Mouse (Mus musculus): ENCODE data around the gene Mettl7a3.
A peak's percentile ranks its signal among the peaks of the same experiment; 100 is the strongest.
"Not testable (repeated sequence)": the region's sequence is repeated elsewhere in the genome, so short reads cannot be mapped to it uniquely, and the experiment has no call there.

Gene Mettl7a3

DNA sequence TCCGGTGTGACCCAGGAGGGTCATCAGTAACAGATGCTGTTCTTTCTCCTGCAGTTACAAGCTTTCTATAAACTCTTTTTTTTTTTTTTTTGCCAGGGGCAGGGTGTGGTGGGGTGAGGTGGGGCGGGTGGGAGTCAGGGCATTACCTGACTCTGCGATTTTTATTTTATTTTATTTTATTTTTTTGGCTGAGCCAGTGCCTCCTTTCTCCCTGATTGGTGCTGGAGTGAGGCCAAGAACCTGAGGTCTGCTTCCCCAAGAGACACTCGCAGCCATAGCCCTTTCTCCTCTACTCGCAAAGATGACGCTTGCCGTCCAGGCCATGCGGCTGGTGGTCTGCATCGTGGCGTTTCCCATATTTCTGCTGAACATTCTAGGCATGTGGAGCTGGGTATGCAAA, at the start of gene Mettl7a3:
Gene Mettl7a3 (plus strand): TSS at position 301 of the 400 bp plus-strand sequence.
- DNase-seq (ENCODE audit: extremely low spot score, low read depth, low spot score), result no peak

DNA sequence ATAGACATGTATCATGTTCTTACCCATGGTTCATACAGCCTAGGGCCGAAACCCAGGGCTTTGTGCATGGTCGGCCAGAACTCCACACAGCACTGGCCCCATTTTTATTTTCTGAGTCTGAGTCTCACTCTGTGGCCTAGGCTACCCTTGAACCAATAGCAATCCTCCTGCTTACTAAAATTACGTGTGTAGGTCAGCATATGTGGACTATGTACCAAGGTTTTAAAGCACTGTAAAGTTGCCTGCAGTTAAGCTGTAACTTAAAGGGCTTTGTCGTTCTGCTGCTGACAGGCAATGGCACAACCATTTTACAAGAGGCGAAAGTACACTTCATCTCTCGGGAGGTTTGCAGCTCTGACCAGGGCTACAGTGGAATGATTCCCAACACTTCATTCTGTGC, 45.7 kb upstream of the Mettl7a3 start:
- no peak for DNase-seq (ENCODE audit: extremely low spot score, low read depth, low spot score)

DNA sequence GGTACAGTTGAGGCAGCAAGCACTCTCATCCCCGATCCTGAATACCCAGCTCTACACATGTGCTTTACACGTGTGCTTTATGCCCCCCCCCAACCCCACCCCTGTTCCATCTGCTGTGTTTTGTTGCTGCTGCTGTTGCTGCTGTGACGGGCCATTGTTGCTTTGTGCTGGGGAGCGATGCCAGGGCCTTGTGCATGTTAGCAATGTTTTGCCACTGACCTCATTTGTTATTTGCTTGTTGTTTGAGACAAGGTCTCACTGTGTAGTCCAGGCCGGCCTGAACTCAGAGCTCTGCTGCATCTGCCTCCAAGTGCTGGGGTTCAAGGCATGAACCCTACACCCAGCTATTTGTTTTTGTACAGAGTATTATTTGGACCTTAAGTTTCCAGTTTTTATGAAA, 43.9 kb upstream of the Mettl7a3 start:
- no peak for DNase-seq (ENCODE audit: extremely low spot score, low read depth, low spot score)

DNA sequence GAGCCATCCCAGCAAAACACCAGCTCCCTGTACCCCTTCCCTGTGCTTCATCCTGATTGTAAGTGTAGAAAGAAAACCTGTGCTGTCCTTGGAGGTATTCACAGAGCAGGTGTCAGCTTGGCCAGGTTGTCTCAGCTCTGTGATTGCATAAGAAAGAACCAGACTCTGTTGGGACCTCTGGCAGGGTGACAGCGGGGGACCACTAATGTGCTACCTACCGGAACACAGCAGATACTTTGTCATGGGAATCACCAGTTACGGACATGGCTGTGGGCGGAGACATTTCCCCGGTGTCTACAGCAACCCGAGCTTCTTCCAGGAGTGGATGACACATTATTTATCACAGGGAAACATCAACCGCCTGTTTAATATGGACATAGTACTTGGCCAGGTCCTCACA, 42.4 kb upstream of the Mettl7a3 start:
- no peak for DNase-seq (ENCODE audit: extremely low spot score, low read depth, low spot score)

DNA sequence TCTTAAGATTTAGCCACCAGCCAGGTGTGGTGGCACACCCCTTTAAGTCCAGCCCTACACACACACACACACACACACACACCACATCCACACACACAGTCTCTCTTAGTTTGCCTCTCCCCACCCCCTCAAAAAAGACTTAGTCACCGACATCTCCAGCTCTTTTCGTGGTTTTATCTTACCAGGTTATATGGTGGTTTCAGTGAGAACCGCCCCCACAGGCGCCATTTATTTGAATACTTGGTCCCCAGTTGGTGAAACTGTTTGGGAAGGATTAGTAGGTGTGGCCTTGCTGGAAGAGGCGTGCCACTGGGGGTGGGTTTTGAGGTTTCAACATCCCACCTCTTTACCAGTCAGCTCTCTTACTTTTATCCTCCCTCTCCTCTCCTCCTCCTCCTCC, 36.9 kb upstream of the Mettl7a3 start:
- no peak for DNase-seq (ENCODE audit: extremely low spot score, low read depth, low spot score)

DNA sequence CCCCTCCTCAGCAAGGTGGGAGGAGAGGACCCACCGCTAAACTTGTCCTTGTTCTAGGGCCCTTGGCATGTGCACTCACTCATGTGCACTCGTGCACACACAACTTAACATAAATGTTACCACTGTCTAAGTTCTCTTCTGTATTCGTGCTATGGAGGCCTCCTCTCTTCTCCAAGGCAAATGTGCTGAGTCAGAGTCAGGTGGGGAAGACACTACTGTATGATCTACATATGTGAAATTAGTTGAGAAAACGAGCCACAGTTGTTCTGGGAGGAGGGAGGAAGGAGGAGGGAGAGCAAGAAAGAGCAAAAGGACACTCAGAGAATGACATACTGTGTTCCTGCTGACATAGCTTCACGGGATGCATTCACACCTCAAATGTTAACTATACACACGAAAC, 34.2 kb upstream of the Mettl7a3 start:
- DNase-seq (ENCODE audit: extremely low spot score, low read depth, low spot score), result no peak

DNA sequence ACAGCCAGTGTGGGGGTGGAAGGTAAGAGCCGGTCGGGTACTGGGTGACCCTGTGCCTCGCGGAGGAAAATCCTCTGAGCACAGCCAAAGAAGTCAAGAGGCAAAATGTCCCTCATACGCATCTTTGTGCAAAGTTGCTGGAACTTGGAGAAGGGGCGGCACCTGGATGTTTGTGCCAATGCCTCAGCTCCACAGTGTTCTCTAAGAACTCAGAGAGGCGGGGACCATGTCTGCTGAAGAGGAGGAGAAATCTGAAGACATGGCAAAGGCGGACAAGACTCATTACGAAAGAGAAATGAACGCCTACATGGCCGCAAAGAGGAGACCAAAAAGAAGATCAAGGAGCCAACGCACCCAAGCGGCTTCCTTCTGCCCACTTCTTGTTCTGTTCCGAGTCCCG, 33.2 kb upstream of the Mettl7a3 start:
- no peak for DNase-seq (ENCODE audit: extremely low spot score, low read depth, low spot score)

DNA sequence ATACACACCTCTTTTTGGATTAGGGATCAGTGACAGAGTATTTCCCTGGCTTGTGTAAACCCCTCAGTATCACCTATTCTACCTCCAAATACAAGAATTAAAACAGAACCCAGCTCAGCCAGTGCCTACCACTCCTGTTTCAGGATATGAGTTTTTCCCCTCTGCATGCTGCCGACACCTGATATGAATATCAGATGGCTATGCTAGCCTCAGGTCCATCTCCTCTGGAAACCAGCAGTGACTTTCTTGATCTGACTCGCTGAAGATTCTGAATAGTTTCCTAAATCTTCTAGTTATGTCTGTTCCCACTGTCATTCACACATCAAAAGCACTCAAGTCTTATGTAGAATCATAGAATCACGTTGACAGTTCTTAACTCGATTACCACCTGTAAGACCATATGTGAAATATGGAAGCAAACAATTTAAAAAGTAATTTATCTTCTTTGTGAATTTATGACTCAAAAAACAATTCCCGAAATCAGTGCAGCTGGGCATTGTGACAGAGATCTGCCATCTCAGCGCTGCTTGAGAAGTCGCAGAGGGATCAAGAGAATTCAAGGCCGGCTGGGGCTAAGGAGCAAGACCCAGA, 31.2 kb upstream of the Mettl7a3 start:
- no peak for DNase-seq (ENCODE audit: extremely low spot score, low read depth, low spot score)

DNA sequence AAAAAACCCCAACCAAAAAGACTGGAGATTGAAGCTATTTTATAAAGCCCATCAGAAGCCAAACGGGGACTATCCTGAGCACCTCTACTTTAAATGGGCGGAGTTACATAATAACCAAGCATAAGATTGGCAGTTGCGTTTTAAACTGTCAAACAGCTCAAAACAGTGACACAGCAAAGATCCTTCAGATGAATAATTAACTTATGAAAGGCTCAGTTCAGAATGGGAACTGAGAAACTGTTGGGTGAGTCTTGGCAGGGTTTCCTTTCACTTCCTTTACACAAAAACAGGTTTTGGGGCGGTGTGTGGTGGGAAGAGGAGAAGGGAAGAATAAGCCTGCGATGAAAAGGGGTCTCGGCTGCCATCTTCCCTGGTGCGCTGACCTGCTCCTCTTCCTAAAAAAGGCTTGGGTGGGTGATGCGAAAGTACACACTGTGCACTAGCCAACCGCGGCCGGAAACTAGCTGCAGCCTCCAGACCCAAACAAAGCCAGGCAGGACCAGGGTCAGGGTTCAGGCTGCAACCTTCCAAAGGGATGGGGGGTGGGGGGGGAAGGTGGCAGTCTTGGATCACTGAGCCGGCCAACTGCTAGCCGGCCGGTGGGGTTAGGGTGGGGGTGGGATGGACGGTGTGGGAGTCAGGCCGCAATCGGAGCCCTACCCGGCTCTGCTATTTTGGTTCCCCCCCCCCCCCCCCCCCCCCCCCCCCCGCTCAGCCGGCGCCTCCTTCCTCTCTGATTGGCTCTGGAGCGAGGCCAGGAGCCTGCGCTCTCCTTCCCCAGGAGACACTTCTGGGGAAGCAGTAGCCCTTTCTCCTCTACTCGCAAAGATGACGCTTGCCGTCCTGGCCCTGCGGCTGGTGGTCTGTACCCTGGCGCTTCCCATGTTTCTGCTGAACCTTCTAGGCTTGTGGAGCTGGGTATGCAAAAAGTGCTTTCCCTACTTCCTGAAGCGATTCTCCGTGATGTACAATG, 30.4 kb upstream of the Mettl7a3 start, which contains the start of gene Mettl7a1:
Gene Mettl7a1 (plus strand): TSS at position 122 of the 973 bp plus-strand sequence.
- no peak for DNase-seq (ENCODE audit: extremely low spot score, low read depth, low spot score)

DNA sequence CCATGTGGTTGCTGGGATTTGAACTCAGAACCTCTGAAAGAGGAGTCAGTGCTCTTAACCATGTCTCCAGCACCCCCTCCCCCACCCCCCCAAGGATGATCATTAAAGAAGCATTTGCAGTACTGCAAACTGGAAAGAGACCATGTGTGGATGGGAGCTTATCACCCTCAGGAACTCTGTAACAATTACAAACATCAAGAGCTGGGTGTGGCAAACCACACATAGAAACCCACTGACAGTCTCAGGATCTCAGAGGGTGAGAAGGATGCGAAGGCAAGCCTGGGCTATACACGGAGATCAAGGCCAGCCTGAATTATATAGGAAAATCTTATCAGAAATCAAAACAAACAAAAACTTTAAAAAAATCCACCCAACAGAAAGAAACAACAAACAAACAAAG, 28.5 kb upstream of the Mettl7a3 start:
- no peak for DNase-seq (ENCODE audit: extremely low spot score, low read depth, low spot score)

DNA sequence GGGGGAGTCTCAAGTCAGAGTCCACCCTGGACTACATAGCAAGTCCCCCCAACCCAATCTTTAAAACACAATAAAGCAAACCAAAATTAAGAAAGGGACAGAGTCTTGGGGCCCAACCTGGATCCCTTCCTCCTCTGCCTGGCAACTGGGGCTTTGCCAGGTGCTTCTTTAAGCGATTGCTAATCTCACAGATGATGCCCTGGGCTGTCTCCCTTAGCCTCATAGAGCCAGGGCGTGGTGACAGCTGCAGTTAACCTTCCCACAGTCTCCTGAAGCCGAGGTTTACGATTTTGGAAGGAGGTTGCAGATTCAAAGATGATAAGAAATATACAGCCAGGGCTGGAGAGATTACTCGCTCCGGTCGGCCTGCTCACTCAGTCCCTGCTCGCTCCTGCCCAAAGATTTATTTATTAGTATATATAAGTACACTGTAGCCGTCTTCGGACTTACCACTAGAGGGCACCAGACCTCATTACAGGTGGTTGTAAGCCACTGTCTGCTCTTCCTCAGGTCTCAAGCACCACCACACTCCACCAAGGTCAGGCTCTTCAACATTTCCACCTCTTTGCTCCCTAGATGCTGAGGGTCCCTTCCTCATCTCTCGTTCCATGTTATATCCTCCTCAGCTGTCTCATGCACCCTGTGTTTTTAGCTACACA, 27.2 kb upstream of the Mettl7a3 start:
- DNase-seq (ENCODE audit: extremely low spot score, low read depth, low spot score), result peak; percentile 16

DNA sequence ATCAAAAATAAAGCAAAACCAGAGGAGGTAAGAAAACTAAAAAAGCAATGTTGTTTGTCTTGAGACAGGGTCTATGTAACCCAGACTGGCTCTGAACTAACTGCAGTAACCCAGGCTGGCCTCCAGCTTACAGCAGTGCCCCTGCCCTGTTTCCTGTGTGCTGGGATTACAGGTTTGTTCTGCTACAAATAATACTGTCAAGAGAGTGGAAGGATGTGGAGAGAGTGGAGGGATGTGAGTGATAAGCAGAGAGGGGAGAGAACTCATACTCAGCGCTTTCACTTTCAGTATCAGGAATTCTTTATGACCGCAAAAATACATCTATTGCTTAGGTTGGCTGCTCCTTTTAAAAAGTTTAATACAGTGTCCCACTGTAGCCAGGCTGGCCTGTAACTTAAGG, 22.4 kb upstream of the Mettl7a3 start:
- DNase-seq (ENCODE audit: extremely low spot score, low read depth, low spot score), result no peak

DNA sequence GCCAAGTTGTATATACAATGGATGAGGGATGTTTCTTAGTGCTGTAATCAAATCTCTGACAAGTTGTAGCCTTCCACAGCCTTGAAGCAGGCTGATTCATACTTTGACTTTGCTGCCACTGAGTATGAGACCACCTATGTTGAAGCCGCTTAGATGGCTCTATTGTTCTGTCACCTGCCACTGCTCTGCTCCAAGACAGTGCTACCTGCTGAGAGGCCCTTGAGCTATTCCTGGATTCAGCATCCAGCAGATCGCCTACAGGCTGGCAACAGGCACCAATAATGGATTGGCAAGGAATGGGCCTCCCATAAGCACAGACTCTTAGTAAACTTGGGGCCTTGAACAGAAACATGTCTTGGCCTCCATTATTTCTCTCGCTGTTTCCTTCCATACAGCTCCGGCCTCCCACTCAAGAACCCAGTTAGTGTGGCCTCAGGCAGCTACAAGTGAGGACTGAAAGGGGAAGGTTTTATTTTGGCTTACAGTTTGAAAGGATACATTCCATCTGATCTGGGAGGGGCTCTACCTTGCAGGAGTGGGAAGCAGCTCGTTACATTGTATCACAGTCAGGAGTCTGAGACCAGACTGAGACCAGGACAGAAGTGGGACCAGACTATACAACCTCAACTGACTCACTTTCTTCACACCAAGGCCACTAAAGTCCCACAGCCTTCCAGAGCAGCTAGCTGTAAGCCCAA, 20.1 kb upstream of the Mettl7a3 start:
- DNase-seq (ENCODE audit: extremely low spot score, low read depth, low spot score), result no peak

DNA sequence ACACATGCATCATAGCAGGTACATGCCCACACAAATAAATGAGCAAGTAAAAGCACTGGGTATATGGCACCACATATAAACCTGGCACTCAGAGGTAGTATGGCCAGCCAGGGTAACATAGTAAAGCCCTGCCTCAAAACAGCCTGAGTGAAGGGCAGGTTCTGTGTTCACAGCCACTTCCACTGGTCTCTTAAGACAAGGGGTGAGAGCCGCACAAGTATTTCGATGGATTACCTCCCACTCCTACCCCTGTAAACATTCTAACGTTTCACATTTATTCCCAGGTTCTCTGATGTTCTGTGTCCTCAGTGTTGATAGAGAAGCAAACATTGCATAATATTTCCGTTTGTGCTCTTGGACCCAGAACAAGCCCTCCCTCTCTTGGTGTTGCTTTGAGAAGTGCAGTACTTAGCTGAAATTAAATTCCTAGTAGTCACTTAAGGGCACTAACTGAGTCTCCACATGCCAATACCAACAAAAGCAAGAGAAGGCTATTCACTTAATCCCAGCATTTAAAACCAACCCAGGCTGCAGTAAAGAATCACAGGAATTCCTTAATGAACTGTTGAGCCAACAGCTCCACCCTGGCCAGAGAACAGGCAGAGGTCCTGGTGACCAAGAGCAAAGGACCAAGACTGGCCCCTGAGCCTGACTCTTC, 16.6 kb upstream of the Mettl7a3 start:
- DNase-seq (ENCODE audit: extremely low spot score, low read depth, low spot score), result not testable (repeated sequence)

DNA sequence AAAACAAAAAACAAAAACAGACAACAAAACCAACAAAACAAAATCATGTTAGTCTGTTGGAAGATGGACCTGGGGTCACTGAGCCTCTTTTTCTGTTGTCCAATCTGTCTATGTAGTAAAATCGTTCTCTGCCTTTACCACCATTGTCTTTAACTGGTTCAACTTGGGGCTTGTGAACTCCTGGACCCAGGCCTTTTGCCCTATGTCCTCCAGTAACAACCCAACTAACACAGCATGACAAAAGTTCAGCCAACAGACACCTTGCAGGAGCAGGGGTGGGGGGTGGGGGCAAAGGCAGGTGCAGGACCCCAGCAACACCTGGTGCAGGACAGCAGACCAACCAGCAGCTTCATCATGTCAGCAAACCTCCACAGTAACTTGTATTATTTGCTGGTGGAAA, 14.8 kb upstream of the Mettl7a3 start:
- no peak for DNase-seq (ENCODE audit: extremely low spot score, low read depth, low spot score)

DNA sequence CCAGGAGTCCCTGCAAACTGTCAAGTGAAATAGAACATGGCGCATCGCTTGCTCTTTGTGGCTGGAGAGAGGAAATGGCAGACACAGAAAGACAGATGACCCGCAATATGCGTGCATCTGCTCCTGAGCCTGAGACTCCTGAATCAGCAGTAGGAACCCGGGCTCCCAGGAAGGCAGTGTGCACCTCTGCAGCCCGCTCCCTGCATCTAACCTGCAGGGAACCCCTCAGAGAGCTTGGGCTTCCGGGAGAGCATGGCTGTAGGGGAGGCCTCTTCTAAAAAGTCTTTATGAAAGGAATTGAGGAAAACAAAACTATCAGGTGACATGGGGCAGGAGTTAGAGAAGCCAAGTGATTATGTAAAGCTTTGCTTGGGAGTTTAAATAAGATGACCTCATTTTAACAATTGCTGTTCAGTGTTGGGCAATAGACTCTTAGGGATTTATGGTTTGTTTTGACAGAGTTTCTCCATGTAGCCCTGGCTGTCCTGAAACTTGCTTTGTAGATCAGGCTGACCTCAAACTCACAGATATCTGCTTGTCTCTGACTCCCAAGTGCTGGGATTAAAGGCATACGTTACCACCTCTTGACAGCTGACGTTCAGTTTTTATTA, 14.3 kb upstream of the Mettl7a3 start:
- DNase-seq (ENCODE audit: extremely low spot score, low read depth, low spot score), result no peak

DNA sequence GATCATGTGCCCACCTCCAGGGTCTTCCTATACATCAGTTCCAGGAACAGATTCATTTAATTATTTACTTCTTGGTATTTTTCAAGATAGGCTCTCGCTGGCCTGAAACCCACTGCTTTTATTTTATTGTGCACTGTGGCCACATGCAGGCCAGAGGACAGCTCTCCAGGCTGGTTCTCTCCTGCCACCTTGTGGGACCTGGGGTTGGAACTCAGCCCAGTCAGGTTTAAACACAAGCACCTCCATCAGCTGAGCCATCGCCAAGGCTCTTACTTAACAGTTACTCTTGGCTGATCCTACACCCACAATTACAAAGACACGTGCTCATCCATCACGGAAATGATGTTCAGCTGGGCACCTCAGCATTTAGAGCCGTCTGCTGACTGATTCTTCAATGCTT, 13.6 kb upstream of the Mettl7a3 start:
- no peak for DNase-seq (ENCODE audit: extremely low spot score, low read depth, low spot score)

DNA sequence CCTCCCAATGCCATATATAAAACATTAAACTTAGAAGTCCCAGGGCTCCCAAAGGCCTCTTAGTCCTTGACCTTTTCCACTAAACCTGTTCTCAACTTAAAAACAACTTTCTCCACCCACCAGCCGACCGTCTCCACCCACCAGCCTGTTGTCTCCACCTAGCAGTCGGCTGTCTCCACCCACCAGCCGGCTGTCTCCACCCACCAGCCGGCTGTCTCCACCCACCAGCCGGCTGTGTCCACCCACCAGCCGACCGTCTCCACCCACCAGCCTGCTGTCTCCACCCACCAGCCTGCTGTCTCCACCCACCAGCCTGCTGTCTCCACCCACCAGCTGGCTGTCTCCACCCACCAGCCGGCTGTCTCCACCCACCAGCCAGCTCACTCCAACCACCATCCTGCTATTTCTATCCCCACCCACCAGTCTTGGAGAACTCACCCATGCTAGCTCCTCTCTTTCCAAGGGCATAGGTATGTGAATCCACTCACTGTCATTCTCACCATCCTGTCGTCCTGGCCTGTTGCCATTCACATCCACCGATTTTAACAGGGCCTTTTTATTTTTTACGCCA, 10.6 kb upstream of the Mettl7a3 start:
- DNase-seq (ENCODE audit: extremely low spot score, low read depth, low spot score), result no peak

DNA sequence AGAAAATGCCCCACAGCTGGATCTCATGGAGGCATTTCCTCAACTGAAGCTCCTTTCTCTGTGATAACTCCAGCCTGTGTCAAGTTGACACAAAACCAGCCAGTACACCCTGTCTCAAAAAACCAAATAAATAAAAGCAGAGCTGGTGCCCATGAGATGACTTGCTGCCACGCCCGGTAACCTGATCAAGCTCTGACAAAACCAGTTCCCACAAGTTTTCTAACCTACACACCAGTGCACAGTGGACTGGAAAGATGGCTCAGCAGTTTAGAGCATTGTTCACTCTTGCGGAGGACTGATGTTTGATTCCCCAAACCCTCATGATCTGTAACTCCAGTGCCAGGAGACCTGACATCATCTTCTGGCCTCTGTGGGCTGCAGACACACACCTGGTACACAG, 9.5 kb upstream of the Mettl7a3 start:
- no peak for DNase-seq (ENCODE audit: extremely low spot score, low read depth, low spot score)

DNA sequence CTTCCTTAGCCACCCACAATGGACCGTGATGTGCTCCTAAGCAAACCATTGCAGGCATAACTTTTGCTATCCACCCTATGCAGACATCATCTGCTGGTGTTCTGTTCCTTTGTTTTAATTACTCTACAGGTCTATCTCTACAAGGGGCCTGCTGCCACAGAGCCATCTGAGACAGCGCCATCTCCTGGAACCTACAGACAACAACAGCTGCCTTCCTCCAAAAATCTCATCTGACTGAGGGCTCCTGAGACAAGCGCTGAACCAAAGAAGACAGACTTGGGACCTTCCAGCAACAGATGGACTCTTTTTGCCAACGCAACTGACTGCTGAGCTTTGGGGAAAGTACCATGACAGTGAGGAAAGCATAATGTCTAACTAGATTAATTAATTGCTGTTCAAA, 6.6 kb upstream of the Mettl7a3 start:
- DNase-seq (ENCODE audit: extremely low spot score, low read depth, low spot score), result not testable (repeated sequence)

Measured in hindlimb bud, embryonic 11.5 days (tissue).